Mouse (Mus musculus): ENCODE measurements around the gene Slc5a11.

GRCm38 (mm10) chr7:123244833-123245232 lies 30.3 kb downstream of the Slc5a11 start:
- TF ChIP-seq CTCF (IDR thresholded peaks at IDR 0.05; ENCODE audit: low read depth) (no peak), EP300 (IDR thresholded peaks at IDR 0.05; ENCODE audit: low read depth) (no peak)

All from heart, postnatal 0 days (tissue).